Mouse (Mus musculus) ES-E14 (cell line): ENCODE results near the gene Ankrd23. TPM values are rescaled to one million over a fixed set of nuclear protein-coding genes. Genes with fewer than 3 reads are reported as not detected.

Experiments
- DNase-seq: peaks from one replicate; pipeline ENCODE4 v3.0.0-alpha.2; 2013; ENCODE audit warnings: low read depth, low spot score
- H3K27ac ChIP-seq: 2 replicates; pipeline ENCODE4 v1.5.1; 2012; ENCODE audit warnings: low read depth, mild to moderate bottlenecking, low read length, moderate library complexity, mixed read lengths; ENCODE audit not compliant: poor library complexity, insufficient read depth, severe bottlenecking
- H3K36me3 ChIP-seq: 2 replicates; pipeline ENCODE4 v1.6.1; 2012; ENCODE audit warnings: mild to moderate bottlenecking, low read length, moderate library complexity, mixed read lengths; ENCODE audit not compliant: control insufficient read depth, poor library complexity, insufficient read depth, severe bottlenecking
- H3K4me1 ChIP-seq, 2 experiments: fragments of 150-350 bp in 1 of 2; sonication (generic) in 1 of 2; 2 replicates each; pipeline ENCODE4 v1.6.1; 2012; ENCODE audit warnings: low read length in 2 of 2, mild to moderate bottlenecking in 1 of 2, mixed read lengths in 1 of 2; ENCODE audit not compliant: control insufficient read depth in 2 of 2, insufficient read depth in 2 of 2, poor library complexity in 1 of 2
- H3K4me3 ChIP-seq, 2 experiments: fragments of 150-350 bp in 1 of 2; sonication (generic) in 1 of 2; 2 replicates each; pipeline ENCODE4 v1.5.1; 2012; ENCODE audit warnings: low read length in 2 of 2, low read depth in 1 of 2, mild to moderate bottlenecking in 1 of 2, mixed read lengths in 1 of 2; ENCODE audit not compliant: insufficient read depth in 1 of 2, poor library complexity in 1 of 2, severe bottlenecking in 1 of 2
- H3K9ac ChIP-seq: 2 replicates; pipeline ENCODE4 v1.6.1; 2012; ENCODE audit warnings: low read depth, mild to moderate bottlenecking, low read length, mixed read lengths; ENCODE audit not compliant: poor library complexity, insufficient read depth, severe bottlenecking
- H3K9me3 ChIP-seq: fragments of 150-350 bp; sonication (generic); 2 replicates; pipeline ENCODE4 v1.6.1; 2012; ENCODE audit warnings: low read depth, mild to moderate bottlenecking, low read length; ENCODE audit not compliant: control insufficient read depth, insufficient read depth
- CHD2 ChIP-seq: IDR thresholded peaks from 2 replicates; pipeline ENCODE4 v1.6.1; 2014; ENCODE audit warnings: mild to moderate bottlenecking, low read depth, low read length, inconsistent platforms
- HCFC1 ChIP-seq: IDR thresholded peaks from 2 replicates; pipeline ENCODE4 v1.6.1; 2012; ENCODE audit warnings: low read length, inconsistent platforms, borderline replicate concordance; ENCODE audit not compliant: insufficient read depth
- MAFK ChIP-seq: IDR thresholded peaks from 2 replicates; pipeline ENCODE4 v1.6.1; 2014; ENCODE audit warnings: mild to moderate bottlenecking, low read depth, low read length, inconsistent platforms; ENCODE audit not compliant: insufficient read depth
- ZC3H11A ChIP-seq: IDR thresholded peaks from 2 replicates; pipeline ENCODE4 v1.6.1; 2012; ENCODE audit warnings: low read depth, mild to moderate bottlenecking, inconsistent platforms, low read length, borderline replicate concordance
- ZNF384 ChIP-seq: IDR thresholded peaks from 2 replicates; pipeline ENCODE4 v1.6.1; 2012; ENCODE audit warnings: low read depth, low read length, inconsistent platforms
- in situ Hi-C, 2 experiments: fragments of 600-800 bp; cut with MboI; formaldehyde crosslinking; loops; one replicate each; pipeline ENCODE4 v1.15.1; 2025; ENCODE audit warnings: low sequenced_read_pairs in 2 of 2, inconsistent platforms in 1 of 2; ENCODE audit not compliant: unreplicated experiment in 2 of 2
- total RNA-seq: library from RNA; depleted of rRNA; stranded (reverse); fragments of 300-350 nt; gene quantifications from 2 replicates; pipeline ENCODE4 v1.2.3, GENCODE M21; 2012

Ankrd23 gene
- total RNA-seq, 1 experiment = 5.0 TPM

GRCm38 (mm10) chr1:36580384-36581207 is 43.9 kb upstream of the Ankrd23 start:
- DNase-seq = peak; percentile 67
- Histone ChIP-seq H3K4me3 (peak overlapping the region in 1 of 2 experiments; percentile 45; a peak in 2 of 4 replicates), H3K9me3 (no peaks in the 10 kb centered on the region), H3K27ac (peak overlapping the region; percentile 7; the same call in 1 of the 2 replicates), H3K9ac (no peak overlapping the region), H3K36me3 (no peaks in the 10 kb centered on the region), H3K4me1 (peaks cover 6 to 36% of the 10 kb centered on the region in 2 experiments)
- no peak for TF ChIP-seq ZC3H11A
- TF ChIP-seq MAFK = peak; percentile 98
- no peak for TF ChIP-seq ZNF384
- TF ChIP-seq HCFC1 = no peak
- peak; percentile 17; the same call in 1 of the 2 replicates for TF ChIP-seq CHD2
- in situ Hi-C loops = no loop called here

GRCm38 (mm10) chr1:36579974-36580383 is 43.3 kb upstream of the Ankrd23 start:
- in situ Hi-C loops = no loop called here
- H3K9me3 ChIP-seq = no peaks in the 10 kb centered on the region
- TF ChIP-seq CHD2 (no peak), MAFK (no peak), ZC3H11A (no peak), HCFC1 (no peak), ZNF384 (no peak)
- no peaks in the 10 kb centered on the region for H3K36me3 ChIP-seq
- peak overlapping the region; percentile 0; the same call in 1 of the 2 replicates for H3K27ac ChIP-seq
- no peak for DNase-seq
- H3K4me1 ChIP-seq = peaks cover 10 to 40% of the 10 kb centered on the region in 2 experiments
- H3K4me3 ChIP-seq = peak overlapping the region in 1 of 2 experiments; percentile 45; a peak in 1 of 4 replicates
- H3K9ac ChIP-seq = no peak overlapping the region

GRCm38 (mm10) chr1:36576991-36577675 is 40.5 kb upstream of the Ankrd23 start:
- H3K27ac ChIP-seq = 0 out of 2 replicates have a peak overlapping the region, but pooled peaks have one; percentile 10

GRCm38 (mm10) chr1:36575347-36575746 is 38.7 kb upstream of the Ankrd23 start:
- H3K9ac ChIP-seq = no peak overlapping the region
- no peak for DNase-seq
- no peak overlapping the region for H3K27ac ChIP-seq
- H3K4me1 ChIP-seq = peaks cover 9 to 45% of the 10 kb centered on the region in 2 experiments
- H3K36me3 ChIP-seq = no peaks in the 10 kb centered on the region
- H3K4me3 ChIP-seq = no peak overlapping the region
- no peaks in the 10 kb centered on the region for H3K9me3 ChIP-seq
- in situ Hi-C loops = no loop called here
- TF ChIP-seq CHD2 = no peak

More at GRCm38 (mm10) chr1:36576991-36577675, 40.5 kb upstream of the Ankrd23 start:
- no peak for TF ChIP-seq ZC3H11A
- no peak for TF ChIP-seq MAFK
- TF ChIP-seq HCFC1 = no peak
- TF ChIP-seq ZNF384 = no peak
- TF ChIP-seq CHD2 = no peak
- H3K9me3 ChIP-seq = no peaks in the 10 kb centered on the region
- H3K4me1 ChIP-seq = peaks cover 11 to 48% of the 10 kb centered on the region in 2 experiments
- in situ Hi-C loops = no loop called here
- H3K4me3 ChIP-seq = no peak overlapping the region
- no peaks in the 10 kb centered on the region for H3K36me3 ChIP-seq
- DNase-seq = no peak
- no peak overlapping the region for H3K9ac ChIP-seq
